Mouse (Mus musculus): ENCODE results near the gene Syce2. TPM values are rescaled to one million over a fixed set of nuclear protein-coding genes. Genes with fewer than 3 reads are reported as not detected.

Syce2 gene
- polyA plus RNA-seq, 2 experiments: 36.9 to 75.3 TPM

GRCm38 (mm10) chr8:84936041-84936961, 64.4 kb downstream of the Syce2 start:
- Histone ChIP-seq H3K9ac (ENCODE audit: low read depth, low read length, severe bottlenecking) (no peak overlapping the region), H3K36me3 (ENCODE audit: control insufficient read depth, insufficient read depth, low read length) (no peaks in the 10 kb centered on the region), H3K4me1 (ENCODE audit: control insufficient read depth, insufficient read depth, low read length) (peaks cover 6% of the 10 kb centered on the region), H3K27ac (replicated peaks; ENCODE audit: low read depth, low read length) (no peak overlapping the region), H3K9me3 (ENCODE audit: control insufficient read depth, low read length) (no peaks in the 10 kb centered on the region), H3K4me2 (replicated peaks; ENCODE audit: low read depth, low read length, severe bottlenecking) (peak overlapping the region; percentile 68), H3K27me3 (ENCODE audit: control insufficient read depth, insufficient read depth, low read length) (peaks cover 54% of the 10 kb centered on the region), H3K4me3 (replicated peaks; ENCODE audit: low read length) (peak overlapping the region; percentile 40)
- DNase-seq (ENCODE audit: low spot score): no peak
- WGBS: 30% methylated on average over 20 of the region's 23 CpGs
- no peak for ATAC-seq (ENCODE audit: low FRiP score, low read depth)
- no peak for TF ChIP-seq POLR2A (IDR thresholded peaks at IDR 0.05; ENCODE audit: borderline replicate concordance, extremely low read depth, insufficient read depth, insufficient read length)

GRCm38 (mm10) chr8:84936962-84937546, 65.1 kb downstream of the Syce2 start, which contains the start of gene Mast1:
Gene Mast1, minus strand, starts transcription at chr8:84937359.
- H3K9ac ChIP-seq (ENCODE audit: low read depth, low read length, severe bottlenecking): 0 out of 2 replicates have a peak within 1 kb of the TSS, but pooled peaks have one; percentile 16
- DNase-seq (ENCODE audit: low spot score): peak; percentile 34
- H3K4me1 ChIP-seq (ENCODE audit: control insufficient read depth, insufficient read depth, low read length): peaks cover 6% of the 10 kb centered on the region
- 1% methylated on average over 41 of the region's 50 CpGs for WGBS
- H3K27ac ChIP-seq (replicated peaks; ENCODE audit: low read depth, low read length): no peak within 1 kb of the TSS
- ATAC-seq (ENCODE audit: low FRiP score, low read depth): peak; percentile 34; the same call in 1 of the 2 replicates
- H3K36me3 ChIP-seq (ENCODE audit: control insufficient read depth, insufficient read depth, low read length): no peaks in the 10 kb centered on the region
- no peaks in the 10 kb centered on the region for H3K9me3 ChIP-seq (ENCODE audit: control insufficient read depth, low read length)
- peak within 1 kb of the TSS; percentile 40 for H3K4me3 ChIP-seq (replicated peaks; ENCODE audit: low read length)
- TF ChIP-seq POLR2A (IDR thresholded peaks at IDR 0.05; ENCODE audit: borderline replicate concordance, extremely low read depth, insufficient read depth, insufficient read length): no peak
- peaks cover 54% of the 10 kb centered on the region for H3K27me3 ChIP-seq (ENCODE audit: control insufficient read depth, insufficient read depth, low read length)
- peak within 1 kb of the TSS; percentile 68 for H3K4me2 ChIP-seq (replicated peaks; ENCODE audit: low read depth, low read length, severe bottlenecking)

Small RNAs within 50 kb of the gene (microRNA-seq; reads per million reads assigned to microRNA genes)
- not detected for gene Gm24197
- not detected for gene Mir7069

Other genes starting within 250 kb of the Syce2 start
Only the 30 nearest of the 31 such genes appear.
- gene Ier2, start 209.3 kb upstream of the Syce2 start, polyA plus RNA-seq (2012; rRNA removed): 33.3 and 38.2 TPM in 2 replicates
- gene Ier2, start 209.3 kb upstream of the Syce2 start, polyA plus RNA-seq (2014; fragmentation: Nextera tagmentation; extraction: Ambion mirVana): 66.0 and 70.1 TPM in 2 replicates
- gene Trmt1, start 185.8 kb upstream of the Syce2 start, polyA plus RNA-seq (2012; rRNA removed): 144 and 158 TPM in 2 replicates
- gene Trmt1, start 185.8 kb upstream of the Syce2 start, polyA plus RNA-seq (2014; fragmentation: Nextera tagmentation; extraction: Ambion mirVana): 71.0 and 71.7 TPM in 2 replicates
- gene Nacc1, start 184.2 kb upstream of the Syce2 start, polyA plus RNA-seq (2012; rRNA removed): 68.8 and 86.2 TPM in 2 replicates
- gene Nacc1, start 184.2 kb upstream of the Syce2 start, polyA plus RNA-seq (2014; fragmentation: Nextera tagmentation; extraction: Ambion mirVana): 18.5 and 19.8 TPM in 2 replicates
- gene Lyl1, start 170.7 kb upstream of the Syce2 start, polyA plus RNA-seq (2012; rRNA removed): 7.1 and 7.6 TPM in 2 replicates
- gene Lyl1, start 170.7 kb upstream of the Syce2 start, polyA plus RNA-seq (2014; fragmentation: Nextera tagmentation; extraction: Ambion mirVana): 5.6 and 6.2 TPM in 2 replicates
- gene G430095P16Rik, start 149.1 kb upstream of the Syce2 start, polyA plus RNA-seq (2012; rRNA removed): 4.3 and 4.8 TPM in 2 replicates
- gene G430095P16Rik, start 149.1 kb upstream of the Syce2 start, polyA plus RNA-seq (2014; fragmentation: Nextera tagmentation; extraction: Ambion mirVana): 5.7 and 6.0 TPM in 2 replicates
- 81.2 and 97.7 TPM in 2 replicates for gene Nfix, start 71.8 kb upstream of the Syce2 start, polyA plus RNA-seq (2012; rRNA removed)
- gene Nfix, start 71.8 kb upstream of the Syce2 start, polyA plus RNA-seq (2014; fragmentation: Nextera tagmentation; extraction: Ambion mirVana): 100 and 108 TPM in 2 replicates
- gene Dand5, start 49.3 kb upstream of the Syce2 start, polyA plus RNA-seq (2012; rRNA removed): 5.7 and 5.9 TPM in 2 replicates
- gene Dand5, start 49.3 kb upstream of the Syce2 start, polyA plus RNA-seq (2014; fragmentation: Nextera tagmentation; extraction: Ambion mirVana): 6.4 and 6.9 TPM in 2 replicates
- gene Gadd45gip1, start 40.6 kb upstream of the Syce2 start, polyA plus RNA-seq (2012; rRNA removed): 39.8 and 45.6 TPM in 2 replicates
- gene Gadd45gip1, start 40.6 kb upstream of the Syce2 start, polyA plus RNA-seq (2014; fragmentation: Nextera tagmentation; extraction: Ambion mirVana): 43.2 and 44.9 TPM in 2 replicates
- gene Rad23a, start 31.4 kb upstream of the Syce2 start, polyA plus RNA-seq (2012; rRNA removed): 82.0 and 82.4 TPM in 2 replicates
- 104 and 109 TPM in 2 replicates for gene Rad23a, start 31.4 kb upstream of the Syce2 start, polyA plus RNA-seq (2014; fragmentation: Nextera tagmentation; extraction: Ambion mirVana)
- 575 and 831 TPM in 2 replicates for gene Calr, start 25.2 kb upstream of the Syce2 start, polyA plus RNA-seq (2012; rRNA removed)
- 802 and 827 TPM in 2 replicates for gene Calr, start 25.2 kb upstream of the Syce2 start, polyA plus RNA-seq (2014; fragmentation: Nextera tagmentation; extraction: Ambion mirVana)
- 105 and 123 TPM in 2 replicates for gene Farsa, start 15.1 kb upstream of the Syce2 start, polyA plus RNA-seq (2012; rRNA removed)
- 78.4 and 81.2 TPM in 2 replicates for gene Farsa, start 15.1 kb upstream of the Syce2 start, polyA plus RNA-seq (2014; fragmentation: Nextera tagmentation; extraction: Ambion mirVana)
- 45.8 and 58.9 TPM in 2 replicates for gene Gcdh, start 21.8 kb downstream of the Syce2 start, polyA plus RNA-seq (2012; rRNA removed)
- 29.8 and 34.5 TPM in 2 replicates for gene Gcdh, start 21.8 kb downstream of the Syce2 start, polyA plus RNA-seq (2014; fragmentation: Nextera tagmentation; extraction: Ambion mirVana)
- 2.5 and 3.0 TPM in 2 replicates for gene Klf1, start 29.8 kb downstream of the Syce2 start, polyA plus RNA-seq (2012; rRNA removed)
- gene Klf1, start 29.8 kb downstream of the Syce2 start, polyA plus RNA-seq (2014; fragmentation: Nextera tagmentation; extraction: Ambion mirVana): 1.4 and 2.0 TPM in 2 replicates
- gene Dnase2a, start 36.4 kb downstream of the Syce2 start, polyA plus RNA-seq (2012; rRNA removed): 18.5 and 20.5 TPM in 2 replicates
- 13.8 and 15.4 TPM in 2 replicates for gene Dnase2a, start 36.4 kb downstream of the Syce2 start, polyA plus RNA-seq (2014; fragmentation: Nextera tagmentation; extraction: Ambion mirVana)
- 0.36 and 0.50 TPM in 2 replicates for gene Mast1, start 65.2 kb downstream of the Syce2 start, polyA plus RNA-seq (2012; rRNA removed)
- gene Mast1, start 65.2 kb downstream of the Syce2 start, polyA plus RNA-seq (2014; fragmentation: Nextera tagmentation; extraction: Ambion mirVana): 0.15 and 0.32 TPM in 2 replicates
- not detected in 2 replicates for gene Rtbdn, start 74.9 kb downstream of the Syce2 start, polyA plus RNA-seq (2012; rRNA removed)
- gene Rtbdn, start 74.9 kb downstream of the Syce2 start, polyA plus RNA-seq (2014; fragmentation: Nextera tagmentation; extraction: Ambion mirVana): not detected in 2 replicates
- 2.0 TPM in 1 of 2 replicates, not detected in the other for gene Gm49661, start 97.3 kb downstream of the Syce2 start, polyA plus RNA-seq (2012; rRNA removed)
- gene Gm49661, start 97.3 kb downstream of the Syce2 start, polyA plus RNA-seq (2014; fragmentation: Nextera tagmentation; extraction: Ambion mirVana): not detected in 2 replicates
- 387 and 405 TPM in 2 replicates for gene Prdx2, start 97.5 kb downstream of the Syce2 start, polyA plus RNA-seq (2012; rRNA removed)
- 839 and 877 TPM in 2 replicates for gene Prdx2, start 97.5 kb downstream of the Syce2 start, polyA plus RNA-seq (2014; fragmentation: Nextera tagmentation; extraction: Ambion mirVana)
- 58.6 and 60.8 TPM in 2 replicates for gene Rnaseh2a, start 97.7 kb downstream of the Syce2 start, polyA plus RNA-seq (2012; rRNA removed)
- 87.6 and 90.8 TPM in 2 replicates for gene Rnaseh2a, start 97.7 kb downstream of the Syce2 start, polyA plus RNA-seq (2014; fragmentation: Nextera tagmentation; extraction: Ambion mirVana)
- gene Junb, start 106.6 kb downstream of the Syce2 start, polyA plus RNA-seq (2012; rRNA removed): 11.3 and 16.4 TPM in 2 replicates
- 16.9 and 18.0 TPM in 2 replicates for gene Junb, start 106.6 kb downstream of the Syce2 start, polyA plus RNA-seq (2014; fragmentation: Nextera tagmentation; extraction: Ambion mirVana)
- 15.1 and 17.7 TPM in 2 replicates for gene Hook2, start 118.5 kb downstream of the Syce2 start, polyA plus RNA-seq (2012; rRNA removed)
- 17.4 and 18.1 TPM in 2 replicates for gene Hook2, start 118.5 kb downstream of the Syce2 start, polyA plus RNA-seq (2014; fragmentation: Nextera tagmentation; extraction: Ambion mirVana)
- 0.08 and 0.15 TPM in 2 replicates for gene Best2, start 142.4 kb downstream of the Syce2 start, polyA plus RNA-seq (2012; rRNA removed)
- not detected in 2 replicates for gene Best2, start 142.4 kb downstream of the Syce2 start, polyA plus RNA-seq (2014; fragmentation: Nextera tagmentation; extraction: Ambion mirVana)
- gene Asna1, start 153.2 kb downstream of the Syce2 start, polyA plus RNA-seq (2012; rRNA removed): 173 and 207 TPM in 2 replicates
- gene Asna1, start 153.2 kb downstream of the Syce2 start, polyA plus RNA-seq (2014; fragmentation: Nextera tagmentation; extraction: Ambion mirVana): 95.0 and 98.0 TPM in 2 replicates
- gene Trir, start 154.7 kb downstream of the Syce2 start, polyA plus RNA-seq (2012; rRNA removed): 163 and 168 TPM in 2 replicates
- gene Trir, start 154.7 kb downstream of the Syce2 start, polyA plus RNA-seq (2014; fragmentation: Nextera tagmentation; extraction: Ambion mirVana): 135 and 156 TPM in 2 replicates
- gene Tnpo2, start 164.8 kb downstream of the Syce2 start, polyA plus RNA-seq (2012; rRNA removed): 89.9 and 112 TPM in 2 replicates
- gene Tnpo2, start 164.8 kb downstream of the Syce2 start, polyA plus RNA-seq (2014; fragmentation: Nextera tagmentation; extraction: Ambion mirVana): 16.9 and 18.0 TPM in 2 replicates
- 51.0 and 73.3 TPM in 2 replicates for gene Fbxw9, start 187.9 kb downstream of the Syce2 start, polyA plus RNA-seq (2012; rRNA removed)
- 28.6 and 30.5 TPM in 2 replicates for gene Fbxw9, start 187.9 kb downstream of the Syce2 start, polyA plus RNA-seq (2014; fragmentation: Nextera tagmentation; extraction: Ambion mirVana)
- gene Gm5741, start 195.9 kb downstream of the Syce2 start, polyA plus RNA-seq (2012; rRNA removed): 0.99 TPM in 1 of 2 replicates, not detected in the other
- 0.74 and 1.6 TPM in 2 replicates for gene Gm5741, start 195.9 kb downstream of the Syce2 start, polyA plus RNA-seq (2014; fragmentation: Nextera tagmentation; extraction: Ambion mirVana)
- gene Dhps, start 199.6 kb downstream of the Syce2 start, polyA plus RNA-seq (2012; rRNA removed): 44.9 and 46.9 TPM in 2 replicates
- 46.1 and 47.7 TPM in 2 replicates for gene Dhps, start 199.6 kb downstream of the Syce2 start, polyA plus RNA-seq (2014; fragmentation: Nextera tagmentation; extraction: Ambion mirVana)
- gene Wdr83os, start 208.6 kb downstream of the Syce2 start, polyA plus RNA-seq (2012; rRNA removed): 87.2 and 112 TPM in 2 replicates
- gene Wdr83os, start 208.6 kb downstream of the Syce2 start, polyA plus RNA-seq (2014; fragmentation: Nextera tagmentation; extraction: Ambion mirVana): 138 and 139 TPM in 2 replicates
- 53.2 and 58.4 TPM in 2 replicates for gene Wdr83, start 209.2 kb downstream of the Syce2 start, polyA plus RNA-seq (2012; rRNA removed)
- gene Wdr83, start 209.2 kb downstream of the Syce2 start, polyA plus RNA-seq (2014; fragmentation: Nextera tagmentation; extraction: Ambion mirVana): 36.8 and 38.4 TPM in 2 replicates